Mouse (Mus musculus): ENCODE data around the gene Itga7. TPM values are rescaled to one million over a fixed set of nuclear protein-coding genes. Genes with fewer than 3 reads are reported as not detected.

Gene Itga7
- polyA plus RNA-seq, 1 experiment from 2014 or later, result 3.4 TPM

DNA sequence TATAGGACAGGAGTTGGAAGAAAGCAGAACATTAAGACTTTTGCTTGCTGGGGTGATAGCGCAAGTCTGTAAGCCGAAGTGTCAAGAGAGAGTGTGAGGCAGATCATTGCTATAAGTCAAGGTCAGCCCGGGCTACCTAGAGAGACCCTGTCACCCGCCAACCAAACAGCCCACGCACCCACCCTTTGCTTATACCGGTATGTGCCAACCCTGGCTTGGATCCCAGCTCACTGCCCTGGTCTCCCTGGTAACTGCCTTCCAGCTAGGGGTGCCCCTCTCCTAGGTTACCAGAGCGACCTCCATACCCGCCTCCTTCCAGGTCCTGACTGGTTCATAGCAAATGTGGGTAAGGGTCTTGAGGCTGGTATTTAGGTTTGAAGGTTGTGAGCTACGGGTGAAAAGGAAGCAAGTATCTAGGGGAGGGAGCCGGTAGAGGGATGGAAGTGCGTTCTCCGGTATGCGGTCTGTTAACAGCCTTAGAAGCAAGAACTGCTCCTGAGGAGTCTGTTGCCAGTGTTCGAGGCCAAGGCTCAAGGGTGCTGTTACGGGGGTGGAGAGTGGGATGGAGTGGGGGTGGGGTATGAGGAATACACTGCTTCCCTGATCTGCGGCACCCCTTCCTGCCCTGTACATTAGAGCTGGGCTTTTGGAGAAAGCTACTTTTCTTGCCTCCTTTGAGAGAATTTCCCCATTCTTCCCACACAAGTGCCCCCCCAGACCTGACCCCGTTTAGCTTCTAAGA is 37.5 kb upstream of the Itga7 start:
- peaks cover 9% of the 10 kb centered on the region; the same call in 1 of the 2 replicates for H3K4me1 ChIP-seq (ENCODE audit: control insufficient read depth, insufficient read depth, low read length)
- no peak overlapping the region for H3K27ac ChIP-seq (replicated peaks; ENCODE audit: low read depth, low read length)
- peak overlapping the region; percentile 7 for H3K4me2 ChIP-seq (ENCODE audit: low read length)
- ATAC-seq (ENCODE audit: low FRiP score, low TSS enrichment) (peak; percentile 38; the same call in 1 of the 2 replicates), DNase-seq (peak; percentile 62)
- WGBS, result 2% methylated on average over 17 of the region's 17 CpGs
- no peak overlapping the region for H3K9ac ChIP-seq (replicated peaks; ENCODE audit: low read length)
- H3K27me3 ChIP-seq (ENCODE audit: control insufficient read depth, insufficient read depth, low read length), result peaks cover 11% of the 10 kb centered on the region
- H3K9me3 ChIP-seq (ENCODE audit: control insufficient read depth, low read length), result no peaks in the 10 kb centered on the region
- H3K36me3 ChIP-seq (ENCODE audit: control insufficient read depth, insufficient read depth, low read length), result no peaks in the 10 kb centered on the region
- no peak overlapping the region for H3K4me3 ChIP-seq (replicated peaks; ENCODE audit: low read depth, low read length)

DNA sequence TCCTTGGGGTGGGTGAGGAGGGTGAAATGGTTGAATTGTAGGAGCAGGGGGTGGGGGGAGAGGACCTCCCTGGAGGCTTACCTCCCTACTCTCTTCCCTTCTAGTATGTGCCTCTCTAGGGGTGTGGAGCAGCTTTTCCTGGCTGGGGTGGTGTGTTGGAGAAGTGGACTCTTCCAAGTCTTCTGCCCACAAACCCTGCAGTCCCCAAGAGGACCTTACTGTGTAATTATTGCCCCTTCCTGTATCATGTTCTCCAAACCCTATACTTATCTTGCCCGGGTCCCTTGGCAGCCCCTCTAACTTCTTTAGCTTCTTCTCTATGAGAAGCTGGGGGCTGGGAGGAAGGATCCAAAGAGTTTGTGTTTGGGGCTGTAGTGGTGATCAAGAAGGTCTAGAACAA is 36.8 kb upstream of the Itga7 start:
- ATAC-seq (ENCODE audit: low FRiP score, low TSS enrichment), result no peak
- Histone ChIP-seq H3K9me3 (ENCODE audit: control insufficient read depth, low read length) (no peaks in the 10 kb centered on the region), H3K27ac (replicated peaks; ENCODE audit: low read depth, low read length) (no peak overlapping the region), H3K4me2 (ENCODE audit: low read length) (peak overlapping the region; percentile 7), H3K27me3 (ENCODE audit: control insufficient read depth, insufficient read depth, low read length) (peaks cover 11% of the 10 kb centered on the region), H3K4me1 (ENCODE audit: control insufficient read depth, insufficient read depth, low read length) (peaks cover 9% of the 10 kb centered on the region; the same call in 1 of the 2 replicates), H3K9ac (replicated peaks; ENCODE audit: low read length) (no peak overlapping the region), H3K4me3 (replicated peaks; ENCODE audit: low read depth, low read length) (no peak overlapping the region), H3K36me3 (ENCODE audit: control insufficient read depth, insufficient read depth, low read length) (no peaks in the 10 kb centered on the region)
- no peak for DNase-seq
- 63% methylated on average over 1 of the region's 1 CpGs for WGBS

DNA sequence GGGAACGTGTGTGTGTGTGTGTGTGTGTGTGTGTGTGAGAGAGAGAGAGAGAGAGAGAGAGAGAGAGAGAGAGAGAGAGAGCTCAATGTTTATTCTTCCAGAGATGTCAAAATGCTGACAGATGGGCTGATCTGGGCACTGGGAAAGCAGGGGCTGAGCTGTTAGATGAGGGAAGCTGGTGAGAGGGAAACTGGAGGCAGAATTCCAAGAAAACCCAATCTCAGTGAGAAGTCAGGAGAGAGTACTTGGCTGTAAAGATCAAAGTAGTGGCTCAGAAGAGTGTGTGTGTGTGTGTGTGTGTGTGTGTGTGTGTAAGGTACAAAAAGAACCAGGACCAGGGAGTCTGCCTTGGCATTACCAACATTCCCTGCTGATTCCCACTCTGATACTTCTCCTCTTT is 36.1 kb upstream of the Itga7 start:
- no peak overlapping the region for H3K4me2 ChIP-seq (ENCODE audit: low read length)
- H3K27me3 ChIP-seq (ENCODE audit: control insufficient read depth, insufficient read depth, low read length), result peaks cover 11% of the 10 kb centered on the region
- H3K9ac ChIP-seq (replicated peaks; ENCODE audit: low read length), result no peak overlapping the region
- H3K4me3 ChIP-seq (replicated peaks; ENCODE audit: low read depth, low read length), result no peak overlapping the region
- DNase-seq (no peak), ATAC-seq (ENCODE audit: low FRiP score, low TSS enrichment) (no peak)
- H3K4me1 ChIP-seq (ENCODE audit: control insufficient read depth, insufficient read depth, low read length), result peaks cover 7% of the 10 kb centered on the region; the same call in 1 of the 2 replicates
- H3K9me3 ChIP-seq (ENCODE audit: control insufficient read depth, low read length), result no peaks in the 10 kb centered on the region
- no peak overlapping the region for H3K27ac ChIP-seq (replicated peaks; ENCODE audit: low read depth, low read length)
- no peaks in the 10 kb centered on the region for H3K36me3 ChIP-seq (ENCODE audit: control insufficient read depth, insufficient read depth, low read length)
- 21% methylated on average over 1 of the region's 1 CpGs for WGBS

DNA sequence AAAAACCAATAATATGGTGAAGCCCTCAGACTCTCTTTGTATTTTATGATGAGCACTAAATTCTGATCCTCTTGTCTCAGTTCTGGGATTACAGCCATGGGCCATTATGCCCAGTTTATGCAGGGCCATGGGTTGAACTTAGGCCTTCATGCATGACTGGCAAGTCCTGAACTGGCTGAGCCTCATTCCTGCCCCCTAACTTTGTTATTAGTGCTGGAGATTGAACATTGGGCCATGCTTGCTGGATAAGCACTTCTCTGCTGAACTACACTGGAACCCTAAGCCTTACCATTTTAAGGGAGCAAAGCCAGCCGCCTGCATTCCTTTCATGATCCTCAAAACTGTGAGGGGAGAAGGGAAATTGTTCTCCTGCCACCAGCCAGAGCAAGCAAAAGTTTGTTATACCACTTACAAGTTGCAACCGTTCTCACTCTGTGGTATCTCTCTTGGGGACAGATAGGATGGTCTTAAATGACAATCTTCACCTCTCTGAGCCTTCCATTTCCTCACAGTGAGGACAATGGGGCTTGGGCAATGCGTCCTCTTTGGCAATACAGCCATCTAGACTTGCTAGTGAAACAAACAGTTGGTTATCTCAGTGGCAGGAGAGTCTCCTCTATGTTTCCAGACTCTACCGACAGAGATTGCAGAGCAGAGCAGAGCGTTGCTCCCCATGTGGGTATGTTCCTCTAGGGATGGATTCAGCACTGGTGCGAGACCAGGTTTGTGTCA is 33.7 kb upstream of the Itga7 start:
- WGBS, result 86% methylated on average over 6 of the region's 6 CpGs
- Histone ChIP-seq H3K36me3 (ENCODE audit: control insufficient read depth, insufficient read depth, low read length) (no peaks in the 10 kb centered on the region), H3K9ac (replicated peaks; ENCODE audit: low read length) (no peak overlapping the region), H3K27ac (replicated peaks; ENCODE audit: low read depth, low read length) (no peak overlapping the region), H3K27me3 (ENCODE audit: control insufficient read depth, insufficient read depth, low read length) (peaks cover 11% of the 10 kb centered on the region), H3K4me1 (ENCODE audit: control insufficient read depth, insufficient read depth, low read length) (no peaks in the 10 kb centered on the region), H3K4me2 (ENCODE audit: low read length) (no peak overlapping the region), H3K4me3 (replicated peaks; ENCODE audit: low read depth, low read length) (no peak overlapping the region), H3K9me3 (ENCODE audit: control insufficient read depth, low read length) (no peaks in the 10 kb centered on the region)
- DNase-seq (no peak), ATAC-seq (ENCODE audit: low FRiP score, low TSS enrichment) (no peak)

DNA sequence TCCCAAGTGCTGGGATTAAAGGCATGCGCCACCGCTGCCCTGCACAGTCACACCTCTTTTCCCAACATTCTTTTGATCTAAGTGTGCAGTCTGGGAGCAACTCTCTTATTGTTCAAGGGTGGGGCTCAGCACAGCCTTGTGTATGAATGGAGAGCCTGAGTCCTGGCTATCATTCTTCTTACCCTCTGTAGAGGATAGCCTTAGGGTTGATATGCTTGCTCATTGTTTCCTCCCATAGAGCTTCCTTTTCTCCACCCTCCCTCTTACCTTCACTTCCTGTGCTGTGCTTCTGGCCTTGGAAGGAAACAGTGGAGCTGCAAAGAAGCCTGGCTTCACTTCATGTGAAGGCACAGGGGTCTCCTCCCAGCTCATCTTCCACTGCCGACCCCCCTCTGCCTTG is 32.9 kb upstream of the Itga7 start, which contains the start of gene Cd63:
Gene Cd63, plus strand, starts transcription at position 292 of the 400 bp plus-strand sequence.
- H3K4me3 ChIP-seq (replicated peaks; ENCODE audit: low read depth, low read length), result no peak within 1 kb of the TSS
- no peaks in the 10 kb centered on the region for H3K36me3 ChIP-seq (ENCODE audit: control insufficient read depth, insufficient read depth, low read length)
- WGBS, result 85% methylated on average over 3 of the region's 3 CpGs
- H3K4me2 ChIP-seq (ENCODE audit: low read length), result no peak within 1 kb of the TSS
- DNase-seq (no peak), ATAC-seq (ENCODE audit: low FRiP score, low TSS enrichment) (no peak)
- H3K9ac ChIP-seq (replicated peaks; ENCODE audit: low read length), result no peak within 1 kb of the TSS
- no peaks in the 10 kb centered on the region for H3K4me1 ChIP-seq (ENCODE audit: control insufficient read depth, insufficient read depth, low read length)
- H3K27me3 ChIP-seq (ENCODE audit: control insufficient read depth, insufficient read depth, low read length), result peaks cover 11% of the 10 kb centered on the region
- H3K9me3 ChIP-seq (ENCODE audit: control insufficient read depth, low read length), result no peaks in the 10 kb centered on the region
- no peak within 1 kb of the TSS for H3K27ac ChIP-seq (replicated peaks; ENCODE audit: low read depth, low read length)

DNA sequence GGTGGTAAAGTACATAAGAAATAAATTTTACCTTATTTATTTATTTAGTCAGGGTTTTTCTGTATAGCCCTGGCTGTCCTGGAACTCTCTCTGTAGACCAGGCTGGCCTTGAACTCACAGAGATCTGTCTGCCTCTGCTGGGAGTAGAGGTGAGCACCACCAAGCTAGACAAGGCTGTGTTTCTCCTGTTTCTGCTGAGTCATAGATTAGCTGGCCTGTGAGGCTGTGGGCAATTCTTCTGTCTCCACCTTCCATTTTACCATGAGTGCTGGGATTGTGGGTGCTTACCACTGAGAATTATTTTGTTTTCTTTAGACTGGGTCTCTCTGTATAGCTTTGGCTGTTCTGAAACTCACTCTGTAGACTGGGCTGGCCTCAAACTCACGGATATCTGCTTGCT is 32.2 kb upstream of the Itga7 start:
- DNase-seq, result no peak
- no peak overlapping the region for H3K9ac ChIP-seq (replicated peaks; ENCODE audit: low read length)
- H3K4me1 ChIP-seq (ENCODE audit: control insufficient read depth, insufficient read depth, low read length), result no peaks in the 10 kb centered on the region
- 87% methylated on average over 1 of the region's 1 CpGs for WGBS
- no peaks in the 10 kb centered on the region for H3K36me3 ChIP-seq (ENCODE audit: control insufficient read depth, insufficient read depth, low read length)
- H3K27me3 ChIP-seq (ENCODE audit: control insufficient read depth, insufficient read depth, low read length), result peaks cover 5% of the 10 kb centered on the region; the same call in 1 of the 2 replicates
- no peak overlapping the region for H3K4me3 ChIP-seq (replicated peaks; ENCODE audit: low read depth, low read length)
- H3K4me2 ChIP-seq (ENCODE audit: low read length), result no peak overlapping the region
- H3K27ac ChIP-seq (replicated peaks; ENCODE audit: low read depth, low read length), result no peak overlapping the region
- H3K9me3 ChIP-seq (ENCODE audit: control insufficient read depth, low read length), result no peaks in the 10 kb centered on the region
- ATAC-seq (ENCODE audit: low FRiP score, low TSS enrichment), result no peak

DNA sequence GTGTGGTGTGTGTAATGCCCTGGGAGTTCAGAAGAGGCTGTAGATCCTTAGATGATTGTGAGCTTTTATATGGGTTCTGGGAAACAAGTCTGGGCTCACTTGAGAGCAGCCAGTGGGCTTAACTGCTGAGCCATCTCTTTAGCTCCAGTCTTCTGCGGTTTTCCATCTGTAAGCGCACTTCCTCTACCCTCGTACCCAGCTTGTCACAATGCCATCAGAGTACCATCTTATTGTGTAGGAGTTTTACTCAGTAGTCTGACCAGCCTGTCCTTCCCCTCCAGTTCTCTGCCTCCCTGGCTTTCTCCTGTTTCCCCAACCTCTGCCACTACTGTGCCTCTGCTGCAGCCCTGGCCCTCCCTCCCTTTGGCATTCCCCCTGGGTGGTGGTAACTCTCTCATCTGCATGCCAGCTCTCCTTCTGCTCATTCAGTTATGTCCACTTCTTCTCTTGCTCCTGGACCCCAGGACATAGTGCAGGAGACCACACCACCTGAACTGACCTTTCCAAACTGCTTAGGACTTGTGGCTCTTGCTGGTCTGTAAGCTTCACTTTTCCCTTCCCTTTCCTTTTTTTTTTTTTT is 31.1 kb upstream of the Itga7 start:
- DNase-seq (no peak), ATAC-seq (ENCODE audit: low FRiP score, low TSS enrichment) (no peak)
- 79% methylated on average over 3 of the region's 3 CpGs for WGBS
- no peaks in the 10 kb centered on the region for H3K27me3 ChIP-seq (ENCODE audit: control insufficient read depth, insufficient read depth, low read length)
- no peak overlapping the region for H3K9ac ChIP-seq (replicated peaks; ENCODE audit: low read length)
- H3K9me3 ChIP-seq (ENCODE audit: control insufficient read depth, low read length), result no peaks in the 10 kb centered on the region
- H3K27ac ChIP-seq (replicated peaks; ENCODE audit: low read depth, low read length), result no peak overlapping the region
- no peak overlapping the region for H3K4me2 ChIP-seq (ENCODE audit: low read length)
- H3K36me3 ChIP-seq (ENCODE audit: control insufficient read depth, insufficient read depth, low read length), result no peaks in the 10 kb centered on the region
- H3K4me3 ChIP-seq (replicated peaks; ENCODE audit: low read depth, low read length), result no peak overlapping the region
- no peaks in the 10 kb centered on the region for H3K4me1 ChIP-seq (ENCODE audit: control insufficient read depth, insufficient read depth, low read length)

DNA sequence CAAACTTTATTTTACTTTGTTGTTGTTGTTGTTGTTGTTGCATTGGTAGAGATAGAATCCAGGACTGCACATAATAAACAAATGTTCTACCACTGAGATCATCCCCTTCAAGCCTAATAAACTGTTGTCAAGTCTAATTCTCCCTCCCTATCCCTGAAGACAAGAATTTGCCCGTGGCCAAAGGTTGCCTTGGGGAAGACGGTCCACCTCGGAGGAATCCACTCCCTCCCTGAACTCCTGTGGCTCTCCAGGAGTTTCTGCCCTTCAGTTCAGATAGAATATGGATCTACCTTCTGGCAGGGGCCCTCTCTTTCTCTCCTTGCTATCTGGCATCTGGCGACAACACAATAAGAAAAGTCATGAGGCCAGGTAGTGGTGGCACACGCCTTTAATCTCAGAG is 28.8 kb upstream of the Itga7 start:
- 74% methylated on average over 5 of the region's 5 CpGs for WGBS
- H3K9me3 ChIP-seq (ENCODE audit: control insufficient read depth, low read length), result no peaks in the 10 kb centered on the region
- DNase-seq (no peak), ATAC-seq (ENCODE audit: low FRiP score, low TSS enrichment) (no peak)
- no peaks in the 10 kb centered on the region for H3K27me3 ChIP-seq (ENCODE audit: control insufficient read depth, insufficient read depth, low read length)
- H3K27ac ChIP-seq (replicated peaks; ENCODE audit: low read depth, low read length), result no peak overlapping the region
- no peak overlapping the region for H3K4me2 ChIP-seq (ENCODE audit: low read length)
- no peaks in the 10 kb centered on the region for H3K36me3 ChIP-seq (ENCODE audit: control insufficient read depth, insufficient read depth, low read length)
- H3K9ac ChIP-seq (replicated peaks; ENCODE audit: low read length), result no peak overlapping the region
- H3K4me3 ChIP-seq (replicated peaks; ENCODE audit: low read depth, low read length), result no peak overlapping the region
- no peaks in the 10 kb centered on the region for H3K4me1 ChIP-seq (ENCODE audit: control insufficient read depth, insufficient read depth, low read length)
